13 mouse cellular contexts compared by ENCODE assay signal in the genomic region with DNA sequence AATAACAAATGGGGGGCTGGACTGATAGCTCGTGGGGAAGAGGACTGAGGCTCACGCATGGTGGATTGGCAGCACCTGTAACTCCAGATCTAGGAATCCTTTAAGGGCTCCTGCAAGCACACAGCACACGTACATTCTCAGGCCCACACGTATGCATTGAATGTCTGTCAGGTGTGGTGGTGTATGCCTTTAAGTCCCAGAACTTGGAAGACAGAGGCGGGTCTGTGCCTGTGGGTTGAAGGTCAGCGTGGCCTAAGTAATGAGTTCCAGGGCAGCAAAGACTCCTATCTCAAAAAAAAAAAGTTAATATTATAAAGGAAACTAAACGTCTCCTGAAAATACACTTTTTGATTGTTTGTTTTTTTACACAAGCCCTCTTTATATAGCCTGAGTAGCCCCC. TPM values are rescaled to one million over a fixed set of nuclear protein-coding genes. Genes with fewer than 3 reads are reported as not detected.
A peak's percentile ranks its signal among the peaks of the same experiment; 100 is the strongest.
DNase-seq lines count a peak whose midpoint lies in the region; ATAC-seq and TF ChIP-seq lines count a peak whose summit lies in the region.
"Had no signal": no experiment of that assay in that cellular context is flagged by ENCODE, and none has a peak within 500 bp of the region (broad histone marks: within the 10 kb centered on the region; RNA-seq: fewer than 3 reads in every experiment).

No protein-coding gene starts in this region.

- WGBS in limb, embryonic 13.5 days = 80% methylated on average over 7 of the region's 7 CpGs
- WGBS in limb, embryonic 10.5 days = 85% methylated on average over 7 of the region's 7 CpGs
- 86% methylated on average over 7 of the region's 7 CpGs for WGBS in hindbrain, embryonic 13.5 days
- 58% methylated on average over 7 of the region's 7 CpGs for WGBS in intestine, embryonic 16.5 days
- 32% methylated on average over 7 of the region's 7 CpGs for WGBS in small intestine, adult 2 months

- no peak for TF ChIP-seq POLR2A in small intestine, adult 2 months (IDR thresholded peaks at IDR 0.05; ENCODE audit: low read depth, low read length)

- H3K4me1 ChIP-seq in limb, embryonic 13.5 days = peaks cover 12% of the 10 kb centered on the region
- peaks cover 20% of the 10 kb centered on the region for H3K4me1 ChIP-seq in limb, embryonic 10.5 days
- H3K4me1 ChIP-seq in hindbrain, embryonic 13.5 days (replicated peaks) = peaks cover 49% of the 10 kb centered on the region
- peaks cover 13% of the 10 kb centered on the region for H3K4me1 ChIP-seq in intestine, embryonic 16.5 days (ENCODE audit: control insufficient read depth, insufficient read depth, low read length)
- peaks cover 10% of the 10 kb centered on the region; the same call in 1 of the 2 replicates for H3K4me1 ChIP-seq in small intestine, adult 2 months (ENCODE audit: control insufficient read depth, insufficient read depth, insufficient read length, low read length)

- H3K4me2 ChIP-seq in limb, embryonic 13.5 days (replicated peaks) = peak overlapping the region; percentile 84; the same call in 1 of the 2 replicates
- peak overlapping the region; percentile 66 for H3K4me2 ChIP-seq in hindbrain, embryonic 13.5 days
- peak overlapping the region; percentile 59; the same call in 1 of the 2 replicates for H3K4me2 ChIP-seq in intestine, embryonic 16.5 days (ENCODE audit: low read depth, low read length)

- no peak overlapping the region for H3K27ac ChIP-seq in limb, embryonic 13.5 days
- H3K27ac ChIP-seq in limb, embryonic 10.5 days = no peak overlapping the region
- no peak overlapping the region for H3K27ac ChIP-seq in hindbrain, embryonic 13.5 days
- peak overlapping the region; percentile 33; the same call in 1 of the 2 replicates for H3K27ac ChIP-seq in intestine, embryonic 16.5 days (ENCODE audit: low read length)
- peak overlapping the region; percentile 5; the same call in 1 of the 2 replicates for H3K27ac ChIP-seq in small intestine, adult 2 months (ENCODE audit: insufficient read depth, low read depth, low read length)
- H3K27ac ChIP-seq: lung, embryonic 15.5 days had no signal

- H3K27me3 ChIP-seq in limb, embryonic 13.5 days = no peaks in the 10 kb centered on the region
- no peaks in the 10 kb centered on the region for H3K27me3 ChIP-seq in limb, embryonic 10.5 days (ENCODE audit: low read depth, poor library complexity, severe bottlenecking)
- H3K27me3 ChIP-seq in hindbrain, embryonic 13.5 days = no peaks in the 10 kb centered on the region
- no peaks in the 10 kb centered on the region for H3K27me3 ChIP-seq in intestine, embryonic 16.5 days (replicated peaks; ENCODE audit: control insufficient read depth, insufficient read depth, low read length)
- no peaks in the 10 kb centered on the region for H3K27me3 ChIP-seq in small intestine, adult 2 months (ENCODE audit: control insufficient read depth, insufficient read depth, low read length)
- H3K27me3 ChIP-seq: lung, embryonic 15.5 days had no signal

- no peak for TF ChIP-seq CTCF in small intestine, adult 2 months (IDR thresholded peaks at IDR 0.05; ENCODE audit: extremely low read depth, insufficient read length, insufficient replicate concordance, low read depth, low read length)

- peaks cover 20% of the 10 kb centered on the region for H3K36me3 ChIP-seq in limb, embryonic 13.5 days
- H3K36me3 ChIP-seq in limb, embryonic 10.5 days = peaks cover 27% of the 10 kb centered on the region
- H3K36me3 ChIP-seq in hindbrain, embryonic 13.5 days = peaks cover 25% of the 10 kb centered on the region
- no peaks in the 10 kb centered on the region; the same call in 1 of the 2 replicates for H3K36me3 ChIP-seq in intestine, embryonic 16.5 days (ENCODE audit: control insufficient read depth, insufficient read depth, low read length)
- H3K36me3 ChIP-seq in small intestine, adult 2 months (ENCODE audit: control insufficient read depth, insufficient read depth, low read length) = peaks cover 5% of the 10 kb centered on the region
- H3K36me3 ChIP-seq: lung, embryonic 15.5 days had no signal

- H3K9me3 ChIP-seq in limb, embryonic 13.5 days = no peaks in the 10 kb centered on the region
- no peaks in the 10 kb centered on the region for H3K9me3 ChIP-seq in limb, embryonic 10.5 days (replicated peaks)
- H3K9me3 ChIP-seq in hindbrain, embryonic 13.5 days = no peaks in the 10 kb centered on the region
- no peaks in the 10 kb centered on the region for H3K9me3 ChIP-seq in intestine, embryonic 16.5 days (ENCODE audit: control insufficient read depth, low read length)
- H3K9me3 ChIP-seq: lung, embryonic 15.5 days had no signal

- H3K4me3 ChIP-seq in limb, embryonic 13.5 days = no peak overlapping the region
- no peak overlapping the region for H3K4me3 ChIP-seq in limb, embryonic 10.5 days
- peak overlapping the region; percentile 84; the same call in 1 of the 2 replicates for H3K4me3 ChIP-seq in hindbrain, embryonic 13.5 days
- 0 out of 2 replicates have a peak overlapping the region, but pooled peaks have one; percentile 67 for H3K4me3 ChIP-seq in intestine, embryonic 16.5 days (ENCODE audit: low read length)
- H3K4me3 ChIP-seq in small intestine, adult 2 months (ENCODE audit: low read depth, low read length) = 0 out of 2 replicates have a peak overlapping the region, but pooled peaks have one; percentile 1

- ATAC-seq in limb, embryonic 13.5 days (ENCODE audit: low FRiP score, low read depth) = no peak
- ATAC-seq in hindbrain, embryonic 13.5 days (ENCODE audit: low FRiP score) = no peak
- 0 out of 2 replicates have a peak, but pooled peaks have one; percentile 15 for ATAC-seq in intestine, embryonic 16.5 days

- DNase-seq in limb, embryonic 10.5 days (ENCODE audit: low spot score) = no peak
- DNase-seq in T-cell, adult 2 months (ENCODE audit: low spot score) = no peak
- DNase-seq in thymus, postnatal 25 days = no peak
- DNase-seq: adrenal gland, postnatal 25 days; cerebellum, adult 11-12 months; kidney, adult 11 months; thymus, postnatal 36 days had no signal

- no peak overlapping the region for H3K9ac ChIP-seq in limb, embryonic 13.5 days
- no peak overlapping the region for H3K9ac ChIP-seq in hindbrain, embryonic 13.5 days
- no peak overlapping the region for H3K9ac ChIP-seq in intestine, embryonic 16.5 days (ENCODE audit: low read depth, low read length)
- H3K9ac ChIP-seq: lung, embryonic 15.5 days had no signal

RNA-seq across cellular contexts. Expression of a gene that starts 1.7 kb away (rescaled TPM):
- 6.8 and 7.2 TPM in 2 replicates for polyA plus RNA-seq in limb, embryonic 13.5 days (2015; fragmentation: Nextera tagmentation; extraction: Ambion mirVana)
- polyA plus RNA-seq in limb, embryonic 10.5 days (2016; fragmentation: Nextera tagmentation; extraction: Ambion mirVana) = 9.1 and 9.9 TPM in 2 replicates
- 13.7 and 14.6 TPM in 2 replicates for polyA plus RNA-seq in hindbrain, embryonic 13.5 days (2015; fragmentation: Nextera tagmentation; extraction: Ambion mirVana)
- 9.3 and 10.3 TPM in 2 replicates for polyA plus RNA-seq in intestine, embryonic 16.5 days (2015; fragmentation: Nextera tagmentation; extraction: Ambion mirVana)
- polyA plus RNA-seq in small intestine, adult 2 months (2012; rRNA removed) = 1.7 and 2.6 TPM in 2 replicates

RNA-seq across cellular contexts. Expression of a gene that starts 1.9 kb away (rescaled TPM):
- polyA plus RNA-seq in limb, embryonic 13.5 days (2015; fragmentation: Nextera tagmentation; extraction: Ambion mirVana) = 17.5 and 17.6 TPM in 2 replicates
- polyA plus RNA-seq in limb, embryonic 10.5 days (2016; fragmentation: Nextera tagmentation; extraction: Ambion mirVana) = 14.7 and 18.4 TPM in 2 replicates
- polyA plus RNA-seq in hindbrain, embryonic 13.5 days (2015; fragmentation: Nextera tagmentation; extraction: Ambion mirVana) = 19.4 and 19.8 TPM in 2 replicates
- polyA plus RNA-seq in intestine, embryonic 16.5 days (2015; fragmentation: Nextera tagmentation; extraction: Ambion mirVana) = 37.5 and 39.5 TPM in 2 replicates
- polyA plus RNA-seq in small intestine, adult 2 months (2012; rRNA removed) = 76.9 and 102 TPM in 2 replicates

RNA-seq across cellular contexts. Expression of a gene that starts 15.9 kb away (rescaled TPM):
- polyA plus RNA-seq in limb, embryonic 13.5 days (2015; fragmentation: Nextera tagmentation; extraction: Ambion mirVana) = 17.8 and 18.2 TPM in 2 replicates
- 24.3 and 24.6 TPM in 2 replicates for polyA plus RNA-seq in limb, embryonic 10.5 days (2016; fragmentation: Nextera tagmentation; extraction: Ambion mirVana)
- polyA plus RNA-seq in hindbrain, embryonic 13.5 days (2015; fragmentation: Nextera tagmentation; extraction: Ambion mirVana) = 23.9 and 24.3 TPM in 2 replicates
- 11.7 and 13.4 TPM in 2 replicates for polyA plus RNA-seq in intestine, embryonic 16.5 days (2015; fragmentation: Nextera tagmentation; extraction: Ambion mirVana)
- 4.8 and 8.1 TPM in 2 replicates for polyA plus RNA-seq in small intestine, adult 2 months (2012; rRNA removed)

RNA-seq across cellular contexts. Expression of a gene that starts 21.0 kb away (rescaled TPM):
- 26.3 and 27.6 TPM in 2 replicates for polyA plus RNA-seq in limb, embryonic 13.5 days (2015; fragmentation: Nextera tagmentation; extraction: Ambion mirVana)
- 9.0 and 12.2 TPM in 2 replicates for polyA plus RNA-seq in limb, embryonic 10.5 days (2016; fragmentation: Nextera tagmentation; extraction: Ambion mirVana)
- 21.0 and 22.4 TPM in 2 replicates for polyA plus RNA-seq in hindbrain, embryonic 13.5 days (2015; fragmentation: Nextera tagmentation; extraction: Ambion mirVana)
- polyA plus RNA-seq in intestine, embryonic 16.5 days (2015; fragmentation: Nextera tagmentation; extraction: Ambion mirVana) = 18.3 and 19.6 TPM in 2 replicates
- 9.7 and 19.2 TPM in 2 replicates for polyA plus RNA-seq in small intestine, adult 2 months (2012; rRNA removed)

RNA-seq across cellular contexts. Expression of a gene that starts 21.7 kb away (rescaled TPM):
- not detected in 2 replicates for polyA plus RNA-seq in limb, embryonic 13.5 days (2015; fragmentation: Nextera tagmentation; extraction: Ambion mirVana)
- polyA plus RNA-seq in limb, embryonic 10.5 days (2016; fragmentation: Nextera tagmentation; extraction: Ambion mirVana) = 0.36 TPM in 1 of 2 replicates, not detected in the other
- polyA plus RNA-seq in hindbrain, embryonic 13.5 days (2015; fragmentation: Nextera tagmentation; extraction: Ambion mirVana) = not detected in 2 replicates
- polyA plus RNA-seq in intestine, embryonic 16.5 days (2015; fragmentation: Nextera tagmentation; extraction: Ambion mirVana) = not detected in 2 replicates
- polyA plus RNA-seq in small intestine, adult 2 months (2012; rRNA removed) = not detected in 2 replicates
- polyA plus RNA-seq: heart, embryonic 11.5 days; lung, embryonic 15.5 days had no signal

Comparison
In these comparisons a context has a peak if more than half of its experiments do, and no peak if none do; other contexts are left out.
1. H3K27ac ChIP-seq: peak in intestine, embryonic 16.5 days (single experiment) and small intestine, adult 2 months (single experiment); none in limb, embryonic 13.5 days (single experiment), limb, embryonic 10.5 days (single experiment) and hindbrain, embryonic 13.5 days (single experiment).
2. H3K4me3 ChIP-seq: peak in hindbrain, embryonic 13.5 days (single experiment), intestine, embryonic 16.5 days (single experiment) and small intestine, adult 2 months (single experiment); none in limb, embryonic 13.5 days (single experiment) and limb, embryonic 10.5 days (single experiment).
3. Peak in every context shown above with its lines, with median percentiles within 50 percentile points of each other: H3K4me2 ChIP-seq.